Mouse (Mus musculus) central nervous system, embryonic 11.5 days (tissue): Measurements from ENCODE around the gene Serpinf2. TPM values are rescaled to one million over a fixed set of nuclear protein-coding genes. Genes with fewer than 3 reads are reported as not detected.

Source experiments
- polyA plus RNA-seq: library from polyadenylated mRNA; depleted of rRNA; stranded (reverse); fragments of >200 nt; gene quantifications from 2 replicates; pipeline ENCODE4 v1.2.3, GENCODE M21; 2012; rRNA removed

Gene Serpinf2
- 14.3 and 19.1 TPM in 2 replicates for polyA plus RNA-seq

GRCm38 (mm10) chr11:75439363-75439762 is at the start of gene Serpinf2:
Serpinf2 (minus strand) TSS chr11:75439591.

GRCm38 (mm10) chr11:75486601-75487285 is 47.4 kb upstream of the Serpinf2 start, which contains the start of gene Prpf8:
Prpf8 (plus strand) TSS chr11:75486816.

GRCm38 (mm10) chr11:75460844-75461742 is 21.7 kb upstream of the Serpinf2 start, which contains the start of gene Tlcd2:
Tlcd2 (plus strand) TSS chr11:75461715.

GRCm38 (mm10) chr11:75453991-75454930 is 14.9 kb upstream of the Serpinf2 start, which contains the start of gene Wdr81:
Wdr81 (minus strand) TSS chr11:75454717.

GRCm38 (mm10) chr11:75422013-75422792 is 17.2 kb downstream of the Serpinf2 start, which contains the start of gene Serpinf1:
Serpinf1 (minus strand) TSS chr11:75422701.

Other genes with a start within 250 kb of the Serpinf2 start
- gene Dph1, start 248.3 kb downstream of the Serpinf2 start, polyA plus RNA-seq = 13.3 and 21.3 TPM in 2 replicates
- 2.6 and 3.0 TPM in 2 replicates for gene Rtn4rl1, start 245.8 kb downstream of the Serpinf2 start, polyA plus RNA-seq
- gene Rpa1, start 91.3 kb downstream of the Serpinf2 start, polyA plus RNA-seq = 74.6 and 89.8 TPM in 2 replicates
- 7.7 and 8.6 TPM in 2 replicates for gene Smyd4, start 91.2 kb downstream of the Serpinf2 start, polyA plus RNA-seq
- gene Serpinf1, start 16.9 kb downstream of the Serpinf2 start, polyA plus RNA-seq = 32.3 and 55.1 TPM in 2 replicates
- gene Wdr81, start 15.1 kb upstream of the Serpinf2 start, polyA plus RNA-seq = 7.7 and 7.8 TPM in 2 replicates
- gene Tlcd2, start 22.1 kb upstream of the Serpinf2 start, polyA plus RNA-seq = 4.6 and 6.8 TPM in 2 replicates
- 93.0 and 133 TPM in 2 replicates for gene Prpf8, start 47.2 kb upstream of the Serpinf2 start, polyA plus RNA-seq
- gene Rilp, start 70.5 kb upstream of the Serpinf2 start, polyA plus RNA-seq = 0.80 and 0.82 TPM in 2 replicates
- 5.1 and 5.9 TPM in 2 replicates for gene Scarf1, start 73.9 kb upstream of the Serpinf2 start, polyA plus RNA-seq
- 9.0 and 10.9 TPM in 2 replicates for gene Slc43a2, start 92.1 kb upstream of the Serpinf2 start, polyA plus RNA-seq
- gene Pitpna, start 148.5 kb upstream of the Serpinf2 start, polyA plus RNA-seq = 85.2 and 116 TPM in 2 replicates
- gene Inpp5k, start 191.4 kb upstream of the Serpinf2 start, polyA plus RNA-seq = 24.6 and 29.0 TPM in 2 replicates
- 17.7 and 19.2 TPM in 2 replicates for gene Myo1c, start 210.9 kb upstream of the Serpinf2 start, polyA plus RNA-seq
- 102 and 115 TPM in 2 replicates for gene Crk, start 239.7 kb upstream of the Serpinf2 start, polyA plus RNA-seq